Mouse (Mus musculus) kidney, embryonic 16.5 days (tissue): ENCODE measurements around the gene Olfr460. TPM values are rescaled to one million over a fixed set of nuclear protein-coding genes. Genes with fewer than 3 reads are reported as not detected.
"Not testable (repeated sequence)": the region's sequence is repeated elsewhere in the genome, so short reads cannot be mapped to it uniquely, and the experiment has no call there.

Experiments used
- ATAC-seq: fragments of 200-750 bp; cut with Nextera tagmentation; 2 replicates; pipeline ENCODE4 v1.8.0; 2017; ENCODE audit warnings: moderate TSS enrichment; ENCODE audit not compliant: low FRiP score, low TSS enrichment
- H3K27ac ChIP-seq: fragments of 300-500 bp; sonication (generic); 2 replicates; pipeline ENCODE4 v1.5.1; 2014; ENCODE audit warnings: low read length
- H3K27me3 ChIP-seq: fragments of 300-500 bp; sonication (generic); 2 replicates; pipeline ENCODE4 v1.6.1; 2014; ENCODE audit warnings: low read length, control low read depth, mixed read lengths; ENCODE audit not compliant: insufficient read depth
- H3K36me3 ChIP-seq: fragments of 300-500 bp; sonication (generic); 2 replicates; pipeline ENCODE4 v1.6.1; 2014; ENCODE audit warnings: low read length, control low read depth, mixed read lengths; ENCODE audit not compliant: insufficient read depth
- H3K4me1 ChIP-seq: fragments of 300-500 bp; sonication (generic); 2 replicates; pipeline ENCODE4 v1.6.1; 2014; ENCODE audit warnings: low read length, control low read depth, mixed read lengths; ENCODE audit not compliant: insufficient read depth
- H3K4me2 ChIP-seq: fragments of 300-500 bp; sonication (generic); replicated peaks from 2 replicates; pipeline ENCODE4 v1.6.1; 2014; ENCODE audit warnings: low read depth, low read length
- H3K4me3 ChIP-seq: fragments of 300-500 bp; sonication (generic); 2 replicates; pipeline ENCODE4 v1.5.1; 2014; ENCODE audit warnings: mild to moderate bottlenecking, low read length
- H3K9ac ChIP-seq: fragments of 300-500 bp; sonication (generic); replicated peaks from 2 replicates; pipeline ENCODE4 v1.6.1; 2014; ENCODE audit warnings: low read length
- H3K9me3 ChIP-seq: fragments of 300-500 bp; sonication (generic); 2 replicates; pipeline ENCODE4 v1.6.1; 2016; ENCODE audit warnings: low read length, control low read depth
- WGBS: fragments of 180-500 bp; shearing (Covaris S2); extraction: QIAGEN DNeasy Blood & Tissue Kit; methylation state at CpG from one replicate; pipeline ENCODE4 v1.1.7; 2014; 5-methylcytosine and 5-hydroxymethylcytosine counted together
- polyA plus RNA-seq: library from polyadenylated mRNA; unstranded; fragments of >200 nt; fragmentation: Nextera tagmentation; extraction: Ambion mirVana; gene quantifications from 2 replicates; pipeline ENCODE4 v1.2.1, GENCODE M21; 2015

Gene Olfr460
- not detected in 2 replicates for polyA plus RNA-seq

DNA sequence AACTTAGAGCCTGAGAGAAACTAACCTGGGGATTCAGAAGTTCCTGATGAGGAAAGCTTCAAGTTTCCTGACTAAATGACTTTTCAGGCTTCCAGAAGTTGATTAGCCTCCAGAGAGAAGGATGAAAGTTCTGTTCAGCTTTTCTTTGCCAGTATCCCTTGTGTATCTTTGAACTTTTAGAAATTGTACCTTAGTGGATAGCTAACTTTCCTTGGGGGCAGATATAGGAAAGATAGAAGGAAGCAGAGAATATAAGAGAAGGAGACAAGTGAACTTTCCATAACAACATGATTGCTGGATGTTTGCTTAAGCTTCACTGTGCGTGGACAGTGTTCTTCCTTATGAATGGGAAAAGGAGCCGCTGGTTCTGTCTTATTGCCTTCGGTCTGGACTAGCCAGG is at the start of gene Olfr460:
Olfr460 (plus strand) TSS at position 301 of the 400 bp plus-strand sequence.
- Histone ChIP-seq H3K4me3 (no peak within 1 kb of the TSS), H3K27me3 (no peaks in the 10 kb centered on the region)

GRCm38 (mm10) chr6:40544690-40545089 is 24.6 kb upstream of the Olfr460 start:
- H3K4me3 ChIP-seq: no peak overlapping the region
- no peak overlapping the region for H3K9ac ChIP-seq
- no peaks in the 10 kb centered on the region for H3K27me3 ChIP-seq
- no peak overlapping the region for H3K27ac ChIP-seq
- ATAC-seq: no peak
- WGBS: 82% methylated on average over 10 of the region's 10 CpGs
- no peaks in the 10 kb centered on the region for H3K4me1 ChIP-seq
- no peaks in the 10 kb centered on the region for H3K36me3 ChIP-seq
- no peaks in the 10 kb centered on the region for H3K9me3 ChIP-seq
- no peak overlapping the region for H3K4me2 ChIP-seq

More for the DNA sequence above, at the start of gene Olfr460:
- H3K9ac ChIP-seq: no peak within 1 kb of the TSS
- H3K9me3 ChIP-seq: no peaks in the 10 kb centered on the region
- no peaks in the 10 kb centered on the region for H3K36me3 ChIP-seq
- no peak within 1 kb of the TSS for H3K4me2 ChIP-seq
- no peaks in the 10 kb centered on the region for H3K4me1 ChIP-seq
- 80% methylated on average over 3 of the region's 3 CpGs for whole genome bisulfite sequencing
- H3K27ac ChIP-seq: no peak within 1 kb of the TSS
- no peak for ATAC-seq

DNA sequence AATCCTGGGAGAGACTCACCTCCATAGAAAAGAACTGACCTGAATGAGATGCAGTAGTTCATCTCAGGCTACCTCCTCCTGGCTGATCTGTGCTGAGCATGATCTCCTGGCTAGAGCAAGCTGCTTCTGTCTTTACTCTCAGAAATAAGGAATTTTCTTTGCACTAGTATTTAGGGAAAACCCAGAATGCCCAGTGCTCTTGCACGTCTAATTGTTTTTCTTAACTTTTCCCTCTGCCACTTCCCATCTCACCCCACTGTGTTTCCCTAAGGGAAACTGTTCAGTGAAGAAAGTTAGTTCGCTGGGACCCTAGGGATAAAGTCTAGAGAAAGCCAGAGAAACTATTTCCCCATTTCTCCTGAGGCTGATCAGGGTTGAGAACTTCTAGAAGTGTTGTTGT is 14.3 kb upstream of the Olfr460 start, which contains the start of gene Olfr461:
Olfr461 (minus strand) TSS at position 101 of the 400 bp plus-strand sequence.
- no peaks in the 10 kb centered on the region for H3K27me3 ChIP-seq
- H3K9me3 ChIP-seq: no peaks in the 10 kb centered on the region
- H3K36me3 ChIP-seq: no peaks in the 10 kb centered on the region
- no peak within 1 kb of the TSS for H3K4me2 ChIP-seq
- 81% methylated on average over 2 of the region's 2 CpGs for WGBS
- H3K9ac ChIP-seq: no peak within 1 kb of the TSS
- H3K4me3 ChIP-seq: no peak within 1 kb of the TSS
- no peak for ATAC-seq
- H3K27ac ChIP-seq: no peak within 1 kb of the TSS
- no peaks in the 10 kb centered on the region for H3K4me1 ChIP-seq

DNA sequence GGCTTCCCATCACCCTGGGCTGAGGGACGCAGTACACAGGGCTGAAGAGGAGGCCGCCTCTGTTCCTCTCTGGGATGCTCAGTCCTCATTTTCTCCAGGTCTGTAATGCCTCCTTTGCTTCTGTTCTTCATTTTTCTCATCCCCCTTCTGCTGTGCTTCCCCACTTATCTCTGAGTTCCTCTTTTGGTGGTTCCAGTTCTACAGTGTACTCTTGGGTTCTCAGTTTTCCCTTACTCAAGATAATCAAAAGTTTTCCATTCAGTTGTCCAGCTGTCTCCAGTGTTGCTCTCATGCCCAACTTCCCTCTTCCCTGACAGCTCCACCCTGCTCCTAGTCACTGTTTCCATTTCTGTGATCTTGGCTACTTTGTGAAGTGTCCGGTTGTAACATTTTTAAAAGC is 4.3 kb downstream of the Olfr460 start:
- WGBS: 81% methylated on average over 3 of the region's 3 CpGs
- no peak overlapping the region for H3K4me2 ChIP-seq
- no peaks in the 10 kb centered on the region for H3K27me3 ChIP-seq
- no peaks in the 10 kb centered on the region for H3K36me3 ChIP-seq
- H3K4me3 ChIP-seq: no peak overlapping the region
- no peaks in the 10 kb centered on the region for H3K9me3 ChIP-seq
- H3K4me1 ChIP-seq: no peaks in the 10 kb centered on the region
- H3K9ac ChIP-seq: no peak overlapping the region
- no peak overlapping the region for H3K27ac ChIP-seq
- no peak for ATAC-seq

DNA sequence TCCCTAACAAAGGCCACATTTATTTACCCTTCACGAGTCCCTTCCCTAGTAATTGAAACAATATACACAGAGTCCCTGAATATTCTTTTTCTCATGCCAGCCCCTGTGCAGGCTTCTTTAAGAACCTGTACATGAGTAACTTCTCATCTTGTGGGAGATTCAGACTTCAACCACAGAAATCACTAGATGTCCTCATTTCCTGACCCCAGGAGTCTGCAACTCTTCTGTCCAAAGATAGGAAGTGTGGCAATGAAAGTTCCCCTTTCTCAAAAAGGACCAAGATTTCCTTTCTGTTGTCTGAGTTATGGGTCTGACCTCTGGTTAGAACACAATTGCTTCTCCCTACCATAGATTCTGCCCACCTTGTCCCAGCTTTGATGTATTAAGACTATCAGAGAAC is 7.0 kb downstream of the Olfr460 start:
- Histone ChIP-seq H3K9ac (no peak overlapping the region), H3K36me3 (no peaks in the 10 kb centered on the region), H3K9me3 (no peaks in the 10 kb centered on the region), H3K27me3 (no peaks in the 10 kb centered on the region), H3K4me1 (no peaks in the 10 kb centered on the region), H3K4me2 (no peak overlapping the region), H3K27ac (no peak overlapping the region), H3K4me3 (no peak overlapping the region)
- 74% methylated on average over 1 of the region's 1 CpGs for WGBS
- no peak for ATAC-seq

GRCm38 (mm10) chr6:40584336-40584735 is 15.0 kb downstream of the Olfr460 start:
- no peak overlapping the region for H3K4me2 ChIP-seq
- H3K36me3 ChIP-seq: no peaks in the 10 kb centered on the region
- no peaks in the 10 kb centered on the region for H3K4me1 ChIP-seq
- H3K27me3 ChIP-seq: no peaks in the 10 kb centered on the region
- no peak overlapping the region for H3K9ac ChIP-seq
- ATAC-seq: no peak
- H3K4me3 ChIP-seq: no peak overlapping the region
- WGBS: 83% methylated on average over 6 of the region's 6 CpGs
- no peaks in the 10 kb centered on the region for H3K9me3 ChIP-seq
- H3K27ac ChIP-seq: no peak overlapping the region

DNA sequence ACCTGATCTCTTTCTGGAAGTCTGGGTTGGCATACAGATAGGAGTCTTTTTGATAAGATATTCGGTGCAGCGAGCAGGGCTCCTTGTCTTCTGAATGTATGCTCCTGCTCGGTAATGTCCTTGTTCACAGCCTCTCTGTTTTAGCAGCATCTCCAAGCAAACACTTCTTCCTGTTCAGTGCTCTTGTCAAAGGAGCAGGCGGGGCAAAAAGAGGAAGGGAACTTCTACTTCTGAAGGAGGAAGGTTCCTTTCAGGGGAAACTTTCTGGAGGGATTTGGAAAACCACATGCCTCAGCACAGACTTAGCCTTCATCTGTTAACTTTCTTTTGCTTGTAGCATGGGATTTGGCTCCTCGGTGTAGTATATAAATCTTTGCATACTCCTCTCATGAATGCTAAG is 16.4 kb downstream of the Olfr460 start, which contains the start of gene Clec5a:
Clec5a (minus strand) TSS at position 177 of the 400 bp plus-strand sequence.
- H3K27me3 ChIP-seq: no peaks in the 10 kb centered on the region
- no peak within 1 kb of the TSS for H3K4me3 ChIP-seq
- no peaks in the 10 kb centered on the region for H3K36me3 ChIP-seq
- no peak within 1 kb of the TSS for H3K4me2 ChIP-seq
- no peak within 1 kb of the TSS for H3K27ac ChIP-seq
- no peak for ATAC-seq
- no peaks in the 10 kb centered on the region for H3K9me3 ChIP-seq
- no peaks in the 10 kb centered on the region for H3K4me1 ChIP-seq
- H3K9ac ChIP-seq: no peak within 1 kb of the TSS
- WGBS: 80% methylated on average over 5 of the region's 5 CpGs

- no peak overlapping the region for H3K9ac ChIP-seq
- WGBS: 92% methylated on average over 2 of the region's 2 CpGs
- no peaks in the 10 kb centered on the region for H3K4me1 ChIP-seq
- H3K27me3 ChIP-seq: no peaks in the 10 kb centered on the region
- no peak overlapping the region for H3K4me3 ChIP-seq
- no peaks in the 10 kb centered on the region for H3K36me3 ChIP-seq
- no peak overlapping the region for H3K27ac ChIP-seq
- no peaks in the 10 kb centered on the region for H3K9me3 ChIP-seq
- no peak for ATAC-seq
- no peak overlapping the region for H3K4me2 ChIP-seq
Observed at GRCm38 (mm10) chr6:40588346-40588745, 19.1 kb downstream of the Olfr460 start.

DNA sequence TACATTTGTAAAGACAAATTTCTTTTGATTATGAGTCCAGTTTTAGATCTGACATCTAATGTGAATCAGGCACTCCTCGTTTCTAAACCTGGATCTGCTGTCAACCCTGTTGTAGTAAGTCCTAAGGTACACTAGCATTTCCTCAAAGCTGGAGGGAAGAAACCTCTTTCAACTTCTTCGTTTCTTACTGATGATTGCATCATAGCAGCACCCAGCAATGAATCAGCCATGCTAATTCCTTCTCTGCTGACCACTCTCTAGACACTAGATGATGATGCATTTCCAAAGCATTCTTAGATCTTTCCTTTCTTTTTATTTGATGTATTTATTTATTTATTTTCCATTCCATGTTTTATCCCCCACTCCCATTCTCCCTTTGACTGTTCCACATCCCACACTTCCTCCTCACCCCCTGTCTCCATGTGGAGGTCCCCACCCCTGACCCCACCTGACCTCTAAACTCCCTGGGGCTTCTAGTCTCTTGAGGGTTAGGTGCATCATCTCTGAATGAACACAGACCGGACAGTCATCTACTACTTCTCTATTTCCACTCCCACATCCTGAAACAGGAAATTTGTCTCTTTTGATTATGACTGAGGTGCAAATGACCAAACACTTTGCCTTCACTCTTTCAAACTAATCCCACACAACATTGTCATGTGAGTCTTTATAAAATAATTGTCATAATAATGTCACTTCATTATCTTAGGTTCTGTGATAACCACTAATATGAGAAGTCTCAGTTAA is 25.7 kb downstream of the Olfr460 start:
- no peaks in the 10 kb centered on the region for H3K4me1 ChIP-seq
- WGBS: 84% methylated on average over 3 of the region's 3 CpGs
- H3K36me3 ChIP-seq: no peaks in the 10 kb centered on the region
- no peak overlapping the region for H3K27ac ChIP-seq
- H3K4me3 ChIP-seq: no peak overlapping the region
- no peaks in the 10 kb centered on the region for H3K9me3 ChIP-seq
- no peak overlapping the region for H3K4me2 ChIP-seq
- no peaks in the 10 kb centered on the region for H3K27me3 ChIP-seq
- ATAC-seq: no peak
- H3K9ac ChIP-seq: no peak overlapping the region

- H3K4me3 ChIP-seq, H3K27ac ChIP-seq, H3K27me3 ChIP-seq, H3K36me3 ChIP-seq, H3K4me1 ChIP-seq, H3K4me2 ChIP-seq, H3K9ac ChIP-seq, H3K9me3 ChIP-seq, ATAC-seq: not testable (repeated sequence)
- 33% methylated on average over 4 of the region's 4 CpGs for WGBS
Observed at GRCm38 (mm10) chr6:40598546-40598945, 29.3 kb downstream of the Olfr460 start.
